7 mouse cellular contexts compared by ENCODE assay signal in the genomic region with DNA sequence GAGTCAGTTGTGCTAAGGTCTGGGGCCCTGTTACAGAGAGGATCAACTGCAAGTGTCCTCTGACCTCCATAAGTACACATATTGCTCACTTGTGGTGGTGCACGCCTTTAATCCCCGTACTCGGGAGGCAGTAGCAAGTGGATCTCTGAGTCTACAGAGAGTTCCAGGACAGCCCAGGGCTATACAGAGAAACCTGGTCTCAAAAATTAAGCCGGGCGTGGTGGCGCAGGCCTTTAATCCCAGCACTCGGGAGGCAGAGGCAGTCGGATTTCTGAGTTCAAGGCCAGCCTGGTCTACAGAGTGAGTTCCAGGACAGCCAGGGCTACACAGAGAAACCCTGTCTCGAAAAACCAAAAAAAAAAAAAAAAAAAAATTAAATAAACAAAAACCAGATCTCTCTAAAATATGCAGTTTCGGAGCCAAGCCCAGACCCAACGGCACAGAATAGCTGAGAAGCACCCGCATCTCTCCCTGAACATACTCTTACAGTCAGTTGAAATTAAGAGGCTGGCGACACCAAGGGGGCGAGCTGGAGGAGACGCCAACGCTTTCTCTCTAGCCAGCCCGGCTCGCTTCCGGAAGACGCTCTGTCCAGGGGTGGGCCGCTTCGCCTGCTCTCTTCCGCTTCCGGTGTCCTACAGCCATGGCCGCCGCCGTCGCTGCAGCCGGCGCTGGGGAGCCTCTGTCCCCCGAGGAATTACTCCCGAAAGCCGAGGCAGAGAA. TPM values are rescaled to one million over a fixed set of nuclear protein-coding genes. Genes with fewer than 3 reads are reported as not detected.
DNase-seq lines count a peak whose midpoint lies in the region; ATAC-seq lines count a peak whose summit lies in the region.

Gene Tomm22 (plus strand): TSS at position 613 of the 723 bp plus-strand sequence.

- DNase-seq in adrenal gland, adult 8-10 months = peak; percentile 84
- peak; percentile 88 for DNase-seq in embryo, embryonic 9.5 days (ENCODE audit: extremely low spot score)
- DNase-seq in gonadal fat pad, adult 2 months (ENCODE audit: low read depth) = no peak
- DNase-seq in kidney, adult 11 months = peak; percentile 88
- DNase-seq in limb, embryonic 10.5 days (ENCODE audit: low spot score) = peak; percentile 93
- DNase-seq in spleen, adult 12 weeks (ENCODE audit: low spot score) = peak; percentile 83

- H3K27me3 ChIP-seq in limb, embryonic 10.5 days (ENCODE audit: low read depth, poor library complexity, severe bottlenecking) = no peaks in the 10 kb centered on the region
- no peaks in the 10 kb centered on the region for H3K27me3 ChIP-seq in midbrain, embryonic 13.5 days

- WGBS in limb, embryonic 10.5 days = 21% methylated on average over 33 of the region's 33 CpGs
- WGBS in midbrain, embryonic 13.5 days = 19% methylated on average over 33 of the region's 33 CpGs

- peak within 1 kb of the TSS; percentile 88 for H3K27ac ChIP-seq in limb, embryonic 10.5 days
- H3K27ac ChIP-seq in midbrain, embryonic 13.5 days = 0 out of 2 replicates have a peak within 1 kb of the TSS, but pooled peaks have one; percentile 56

- H3K4me2 ChIP-seq in midbrain, embryonic 13.5 days (replicated peaks) = peak within 1 kb of the TSS; percentile 90

- no peaks in the 10 kb centered on the region for H3K9me3 ChIP-seq in limb, embryonic 10.5 days (replicated peaks)
- H3K9me3 ChIP-seq in midbrain, embryonic 13.5 days = no peaks in the 10 kb centered on the region

- H3K36me3 ChIP-seq in limb, embryonic 10.5 days = peaks cover 64% of the 10 kb centered on the region
- H3K36me3 ChIP-seq in midbrain, embryonic 13.5 days = peaks cover 59% of the 10 kb centered on the region

- ATAC-seq in midbrain, embryonic 13.5 days = peak; percentile 98

- peak within 1 kb of the TSS; percentile 94 for H3K4me3 ChIP-seq in limb, embryonic 10.5 days
- peak within 1 kb of the TSS; percentile 93 for H3K4me3 ChIP-seq in midbrain, embryonic 13.5 days (replicated peaks)

- H3K4me1 ChIP-seq in limb, embryonic 10.5 days = peaks cover 6% of the 10 kb centered on the region
- H3K4me1 ChIP-seq in midbrain, embryonic 13.5 days (replicated peaks) = peaks cover 7% of the 10 kb centered on the region

- H3K9ac ChIP-seq in midbrain, embryonic 13.5 days (replicated peaks) = peak within 1 kb of the TSS; percentile 85

RNA-seq across cellular contexts. Expression of gene Tomm22, which starts in this region (rescaled TPM):
- total RNA-seq in adrenal gland, adult 8-10 months (2022) = 100 to 1,000 TPM in 2 of 4 experiments, 10 to 100 TPM in 2; 95.5 to 120 (median 105) TPM
- polyA plus RNA-seq in gonadal fat pad, adult 2 months (2012; rRNA removed) = 44.6 and 54.0 TPM in 2 replicates
- 253 and 284 TPM in 2 replicates for polyA plus RNA-seq in limb, embryonic 10.5 days (2016; fragmentation: Nextera tagmentation; extraction: Ambion mirVana)
- 254 and 260 TPM in 2 replicates for polyA plus RNA-seq in midbrain, embryonic 13.5 days (2015; fragmentation: Nextera tagmentation; extraction: Ambion mirVana)
